Mouse (Mus musculus): ENCODE data around the gene Cacybp. TPM values are rescaled to one million over a fixed set of nuclear protein-coding genes. Genes with fewer than 3 reads are reported as not detected.

Gene Cacybp
- polyA plus RNA-seq, 1 experiment from 2014 or later: 212 TPM

GRCm38 (mm10) chr1:160210566-160210965, 2.1 kb downstream of the Cacybp start:
- Histone ChIP-seq H3K4me2 (ENCODE audit: low read depth, low read length) (peak overlapping the region; percentile 75), H3K27ac (replicated peaks; ENCODE audit: low read depth, low read length) (no peak overlapping the region), H3K27me3 (replicated peaks; ENCODE audit: control insufficient read depth, insufficient read depth, low read length) (no peaks in the 10 kb centered on the region), H3K36me3 (ENCODE audit: control insufficient read depth, insufficient read depth, low read length) (peaks cover 25% of the 10 kb centered on the region), H3K9ac (ENCODE audit: low read depth, low read length) (no peak overlapping the region), H3K4me3 (ENCODE audit: low read depth, low read length) (peak overlapping the region; percentile 73), H3K9me3 (ENCODE audit: control insufficient read depth, low read length) (no peaks in the 10 kb centered on the region), H3K4me1 (ENCODE audit: control insufficient read depth, insufficient read depth, low read length) (peaks cover 21% of the 10 kb centered on the region)
- ATAC-seq (ENCODE audit: low read depth): no peak
- no peak for DNase-seq (ENCODE audit: low spot score)
- 57% methylated on average over 3 of the region's 3 CpGs for WGBS

GRCm38 (mm10) chr1:160209844-160210243, 2.8 kb downstream of the Cacybp start:
- ATAC-seq (ENCODE audit: low read depth) (no peak), DNase-seq (ENCODE audit: low spot score) (no peak)
- H3K9ac ChIP-seq (ENCODE audit: low read depth, low read length): no peak overlapping the region
- peaks cover 31% of the 10 kb centered on the region for H3K36me3 ChIP-seq (ENCODE audit: control insufficient read depth, insufficient read depth, low read length)
- no peak overlapping the region for H3K27ac ChIP-seq (replicated peaks; ENCODE audit: low read depth, low read length)
- H3K27me3 ChIP-seq (replicated peaks; ENCODE audit: control insufficient read depth, insufficient read depth, low read length): no peaks in the 10 kb centered on the region
- no peak overlapping the region for H3K4me2 ChIP-seq (ENCODE audit: low read depth, low read length)
- 85% methylated on average over 2 of the region's 2 CpGs for WGBS
- no peak overlapping the region for H3K4me3 ChIP-seq (ENCODE audit: low read depth, low read length)
- H3K9me3 ChIP-seq (ENCODE audit: control insufficient read depth, low read length): no peaks in the 10 kb centered on the region
- H3K4me1 ChIP-seq (ENCODE audit: control insufficient read depth, insufficient read depth, low read length): peaks cover 21% of the 10 kb centered on the region

- H3K9me3 ChIP-seq (ENCODE audit: control insufficient read depth, low read length): no peaks in the 10 kb centered on the region
- no peaks in the 10 kb centered on the region for H3K27me3 ChIP-seq (replicated peaks; ENCODE audit: control insufficient read depth, insufficient read depth, low read length)
- peaks cover 71% of the 10 kb centered on the region for H3K36me3 ChIP-seq (ENCODE audit: control insufficient read depth, insufficient read depth, low read length)
- peaks cover 5% of the 10 kb centered on the region for H3K4me1 ChIP-seq (ENCODE audit: control insufficient read depth, insufficient read depth, low read length)
- no peak for DNase-seq (ENCODE audit: low spot score)
- no peak overlapping the region for H3K4me3 ChIP-seq (ENCODE audit: low read depth, low read length)
- H3K27ac ChIP-seq (replicated peaks; ENCODE audit: low read depth, low read length): no peak overlapping the region
- no peak overlapping the region for H3K4me2 ChIP-seq (ENCODE audit: low read depth, low read length)
- no peak overlapping the region for H3K9ac ChIP-seq (ENCODE audit: low read depth, low read length)
- no peak for ATAC-seq (ENCODE audit: low read depth)
Measured at GRCm38 (mm10) chr1:160205486-160205885, 7.2 kb downstream of the Cacybp start.

GRCm38 (mm10) chr1:160195337-160195663, 17.4 kb downstream of the Cacybp start:
- Histone ChIP-seq H3K4me3 (ENCODE audit: low read depth, low read length) (peak overlapping the region; percentile 82), H3K9ac (ENCODE audit: low read depth, low read length) (peak overlapping the region; percentile 86), H3K4me1 (ENCODE audit: control insufficient read depth, insufficient read depth, low read length) (0 out of 2 replicates have a peak, but pooled peaks cover 5% of the 10 kb centered on the region), H3K9me3 (ENCODE audit: control insufficient read depth, low read length) (no peaks in the 10 kb centered on the region), H3K27ac (replicated peaks; ENCODE audit: low read depth, low read length) (peak overlapping the region; percentile 65; the same call in 1 of the 2 replicates), H3K4me2 (ENCODE audit: low read depth, low read length) (peak overlapping the region; percentile 85), H3K36me3 (ENCODE audit: control insufficient read depth, insufficient read depth, low read length) (peaks cover 31% of the 10 kb centered on the region), H3K27me3 (replicated peaks; ENCODE audit: control insufficient read depth, insufficient read depth, low read length) (no peaks in the 10 kb centered on the region)
- WGBS: under 1% methylated on average over 13 of the region's 13 CpGs
- ATAC-seq (ENCODE audit: low read depth) (peak; percentile 34), DNase-seq (ENCODE audit: low spot score) (no peak)

GRCm38 (mm10) chr1:160194529-160195336, 17.9 kb downstream of the Cacybp start, which contains the start of gene Mrps14:
Gene Mrps14, plus strand, starts transcription at chr1:160195215.
- peak; percentile 99 for ATAC-seq (ENCODE audit: low read depth)
- no peaks in the 10 kb centered on the region for H3K9me3 ChIP-seq (ENCODE audit: control insufficient read depth, low read length)
- peak within 1 kb of the TSS; percentile 82 for H3K4me3 ChIP-seq (ENCODE audit: low read depth, low read length)
- peaks cover 26% of the 10 kb centered on the region for H3K36me3 ChIP-seq (ENCODE audit: control insufficient read depth, insufficient read depth, low read length)
- DNase-seq (ENCODE audit: low spot score): peak; percentile 100
- H3K4me1 ChIP-seq (ENCODE audit: control insufficient read depth, insufficient read depth, low read length): 0 out of 2 replicates have a peak, but pooled peaks cover 5% of the 10 kb centered on the region
- peak within 1 kb of the TSS; percentile 85 for H3K4me2 ChIP-seq (ENCODE audit: low read depth, low read length)
- H3K9ac ChIP-seq (ENCODE audit: low read depth, low read length): peak within 1 kb of the TSS; percentile 86
- WGBS: 8% methylated on average over 30 of the region's 31 CpGs
- H3K27me3 ChIP-seq (replicated peaks; ENCODE audit: control insufficient read depth, insufficient read depth, low read length): no peaks in the 10 kb centered on the region
- H3K27ac ChIP-seq (replicated peaks; ENCODE audit: low read depth, low read length): peak within 1 kb of the TSS; percentile 65; the same call in 1 of the 2 replicates

GRCm38 (mm10) chr1:160184506-160184905, 28.2 kb downstream of the Cacybp start:
- DNase-seq (ENCODE audit: low spot score) (peak; percentile 70), ATAC-seq (ENCODE audit: low read depth) (peak; percentile 85)
- Histone ChIP-seq H3K27ac (replicated peaks; ENCODE audit: low read depth, low read length) (no peak overlapping the region), H3K4me2 (ENCODE audit: low read depth, low read length) (peak overlapping the region; percentile 5; the same call in 1 of the 2 replicates), H3K27me3 (replicated peaks; ENCODE audit: control insufficient read depth, insufficient read depth, low read length) (no peaks in the 10 kb centered on the region), H3K9ac (ENCODE audit: low read depth, low read length) (no peak overlapping the region), H3K36me3 (ENCODE audit: control insufficient read depth, insufficient read depth, low read length) (no peaks in the 10 kb centered on the region), H3K9me3 (ENCODE audit: control insufficient read depth, low read length) (no peaks in the 10 kb centered on the region), H3K4me3 (ENCODE audit: low read depth, low read length) (no peak overlapping the region), H3K4me1 (ENCODE audit: control insufficient read depth, insufficient read depth, low read length) (peaks cover 3% of the 10 kb centered on the region; the same call in 1 of the 2 replicates)
- WGBS: 10% methylated on average over 5 of the region's 5 CpGs

- Histone ChIP-seq H3K36me3 (ENCODE audit: control insufficient read depth, insufficient read depth, low read length) (no peaks in the 10 kb centered on the region), H3K27ac (replicated peaks; ENCODE audit: low read depth, low read length) (no peak overlapping the region), H3K27me3 (replicated peaks; ENCODE audit: control insufficient read depth, insufficient read depth, low read length) (no peaks in the 10 kb centered on the region), H3K4me1 (ENCODE audit: control insufficient read depth, insufficient read depth, low read length) (peaks cover 3% of the 10 kb centered on the region; the same call in 1 of the 2 replicates), H3K9me3 (ENCODE audit: control insufficient read depth, low read length) (no peaks in the 10 kb centered on the region), H3K9ac (ENCODE audit: low read depth, low read length) (no peak overlapping the region), H3K4me3 (ENCODE audit: low read depth, low read length) (no peak overlapping the region), H3K4me2 (ENCODE audit: low read depth, low read length) (no peak overlapping the region)
- no peak for DNase-seq (ENCODE audit: low spot score)
- ATAC-seq (ENCODE audit: low read depth): no peak
- WGBS: 73% methylated on average over 4 of the region's 4 CpGs
Measured at GRCm38 (mm10) chr1:160181216-160181615, 31.5 kb downstream of the Cacybp start.

- no peak overlapping the region for H3K4me2 ChIP-seq (ENCODE audit: low read depth, low read length)
- WGBS: 60% methylated on average over 8 of the region's 8 CpGs
- no peak for DNase-seq (ENCODE audit: low spot score)
- no peak overlapping the region for H3K4me3 ChIP-seq (ENCODE audit: low read depth, low read length)
- H3K27ac ChIP-seq (replicated peaks; ENCODE audit: low read depth, low read length): no peak overlapping the region
- H3K9me3 ChIP-seq (ENCODE audit: control insufficient read depth, low read length): no peaks in the 10 kb centered on the region
- ATAC-seq (ENCODE audit: low read depth): no peak
- no peaks in the 10 kb centered on the region for H3K27me3 ChIP-seq (replicated peaks; ENCODE audit: control insufficient read depth, insufficient read depth, low read length)
- H3K36me3 ChIP-seq (ENCODE audit: control insufficient read depth, insufficient read depth, low read length): no peaks in the 10 kb centered on the region
- H3K4me1 ChIP-seq (ENCODE audit: control insufficient read depth, insufficient read depth, low read length): 0 out of 2 replicates have a peak, but pooled peaks cover under 1% of the 10 kb centered on the region
- H3K9ac ChIP-seq (ENCODE audit: low read depth, low read length): no peak overlapping the region
Measured at GRCm38 (mm10) chr1:160176903-160177302, 35.8 kb downstream of the Cacybp start.

GRCm38 (mm10) chr1:160166600-160166999, 46.1 kb downstream of the Cacybp start:
- no peaks in the 10 kb centered on the region for H3K36me3 ChIP-seq (ENCODE audit: control insufficient read depth, insufficient read depth, low read length)
- no peak for ATAC-seq (ENCODE audit: low read depth)
- no peaks in the 10 kb centered on the region for H3K9me3 ChIP-seq (ENCODE audit: control insufficient read depth, low read length)
- H3K27me3 ChIP-seq (replicated peaks; ENCODE audit: control insufficient read depth, insufficient read depth, low read length): no peaks in the 10 kb centered on the region
- H3K27ac ChIP-seq (replicated peaks; ENCODE audit: low read depth, low read length): no peak overlapping the region
- WGBS: 64% methylated on average over 3 of the region's 5 CpGs
- H3K4me3 ChIP-seq (ENCODE audit: low read depth, low read length): no peak overlapping the region
- no peak overlapping the region for H3K4me2 ChIP-seq (ENCODE audit: low read depth, low read length)
- H3K4me1 ChIP-seq (ENCODE audit: control insufficient read depth, insufficient read depth, low read length): no peaks in the 10 kb centered on the region
- no peak overlapping the region for H3K9ac ChIP-seq (ENCODE audit: low read depth, low read length)
- no peak for DNase-seq (ENCODE audit: low spot score)
